Mouse (Mus musculus) cerebellum, postnatal 14 days (tissue): Measurements from ENCODE around the gene 6430548M08Rik.

ENCODE experiments used
- DNase-seq, 2 experiments: peaks; one replicate each; pipeline ENCODE4 v3.0.0; 2021; ENCODE audit warnings: mixed read lengths in 2 of 2

Gene 6430548M08Rik

GRCm38 (mm10) chr8:120109149-120109548, 4.8 kb upstream of the 6430548M08Rik start:
- no peak for DNase-seq

- no peak for DNase-seq
Observed at GRCm38 (mm10) chr8:120110966-120111365, 3.0 kb upstream of the 6430548M08Rik start.

GRCm38 (mm10) chr8:120111382-120111781, 2.6 kb upstream of the 6430548M08Rik start:
- no peak for DNase-seq

GRCm38 (mm10) chr8:120112535-120112934, 1.4 kb upstream of the 6430548M08Rik start:
- DNase-seq: no peak

GRCm38 (mm10) chr8:120113306-120113705, 646 bp upstream of the 6430548M08Rik start:
- DNase-seq: peak in 1 of 2 experiments; percentile 53

GRCm38 (mm10) chr8:120114315-120114841, 426 bp downstream of the 6430548M08Rik start:
- DNase-seq: peak; percentile 71 to 72

GRCm38 (mm10) chr8:120116600-120116999, 2.6 kb downstream of the 6430548M08Rik start:
- no peak for DNase-seq

- DNase-seq: no peak
Observed at GRCm38 (mm10) chr8:120118162-120118561, 4.2 kb downstream of the 6430548M08Rik start.

- DNase-seq: no peak
Observed at GRCm38 (mm10) chr8:120118847-120119246, 4.9 kb downstream of the 6430548M08Rik start.

GRCm38 (mm10) chr8:120119429-120119828, 5.5 kb downstream of the 6430548M08Rik start:
- peak in 1 of 2 experiments; percentile 43 for DNase-seq

- no peak for DNase-seq
Observed at GRCm38 (mm10) chr8:120119931-120120330, 6.0 kb downstream of the 6430548M08Rik start.

- no peak for DNase-seq
Observed at GRCm38 (mm10) chr8:120120951-120121350, 7.0 kb downstream of the 6430548M08Rik start.

- DNase-seq: no peak
Observed at GRCm38 (mm10) chr8:120124261-120124660, 10.3 kb downstream of the 6430548M08Rik start.

- DNase-seq: no peak
Observed at GRCm38 (mm10) chr8:120124836-120125389, 11.0 kb downstream of the 6430548M08Rik start.

GRCm38 (mm10) chr8:120126357-120127161, 12.6 kb downstream of the 6430548M08Rik start:
- DNase-seq: no peak

GRCm38 (mm10) chr8:120129547-120129946, 15.6 kb downstream of the 6430548M08Rik start:
- DNase-seq: no peak

- DNase-seq: no peak
Observed at GRCm38 (mm10) chr8:120131158-120131557, 17.2 kb downstream of the 6430548M08Rik start.

GRCm38 (mm10) chr8:120133169-120133568, 19.2 kb downstream of the 6430548M08Rik start:
- DNase-seq: peak; percentile 83 to 85

GRCm38 (mm10) chr8:120135687-120136086, 21.7 kb downstream of the 6430548M08Rik start:
- no peak for DNase-seq

- peak; percentile 67 to 70 for DNase-seq
Observed at GRCm38 (mm10) chr8:120136618-120137017, 22.7 kb downstream of the 6430548M08Rik start.

- no peak for DNase-seq
Observed at GRCm38 (mm10) chr8:120138958-120139357, 25.0 kb downstream of the 6430548M08Rik start.

GRCm38 (mm10) chr8:120140769-120141168, 26.8 kb downstream of the 6430548M08Rik start:
- DNase-seq: no peak

GRCm38 (mm10) chr8:120143911-120144651, 30.1 kb downstream of the 6430548M08Rik start:
- DNase-seq: peak; percentile 71 to 80
